Mouse (Mus musculus) heart, postnatal 4 days (tissue): ENCODE data around the gene Eng. TPM values are rescaled to one million over a fixed set of nuclear protein-coding genes. Genes with fewer than 3 reads are reported as not detected.

Experiments used
- DNase-seq: peaks from one replicate; pipeline ENCODE4 v3.0.0; 2021
- total RNA-seq, 2 experiments: library from RNA; stranded (reverse); gene quantifications; 2 replicates each; pipeline ENCODE4 v1.2.3; 2021

The Eng gene
- total RNA-seq, 2 experiments from 2014 or later = 149 to 162 TPM

DNA sequence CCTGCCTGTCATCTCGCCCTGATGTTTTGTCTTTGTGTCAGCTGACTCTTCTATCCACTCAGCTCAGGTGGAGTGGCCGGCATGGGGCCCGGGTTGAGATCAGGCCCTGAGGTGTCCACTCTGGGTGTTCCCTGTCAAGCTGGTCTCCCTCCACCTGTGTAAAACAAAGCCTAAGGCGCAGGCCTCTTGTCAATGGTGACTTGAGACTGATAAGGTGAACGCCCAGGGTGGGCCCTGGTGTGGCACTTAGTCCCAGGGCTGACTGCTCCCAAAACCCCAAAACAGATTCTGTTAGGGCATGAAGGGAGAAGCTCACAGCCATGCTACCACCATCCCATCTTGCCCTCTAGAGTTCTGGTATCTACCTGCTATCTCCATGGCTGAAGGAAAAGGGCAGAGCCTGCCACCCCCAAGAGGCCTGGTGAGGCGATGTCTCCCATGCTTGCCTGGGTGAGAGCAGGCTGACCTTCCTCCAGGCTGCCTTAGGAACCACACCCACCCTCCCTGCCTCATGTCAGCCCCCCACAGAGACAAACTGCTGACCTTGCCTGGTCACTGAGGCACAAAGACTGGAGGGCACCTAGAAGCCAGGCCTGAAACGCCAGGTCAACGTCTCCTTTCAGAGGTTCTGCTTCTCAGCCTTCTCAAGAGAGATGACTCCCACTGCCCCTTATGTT lies 1.5 kb upstream of the Eng start:
- no peak for DNase-seq

DNA sequence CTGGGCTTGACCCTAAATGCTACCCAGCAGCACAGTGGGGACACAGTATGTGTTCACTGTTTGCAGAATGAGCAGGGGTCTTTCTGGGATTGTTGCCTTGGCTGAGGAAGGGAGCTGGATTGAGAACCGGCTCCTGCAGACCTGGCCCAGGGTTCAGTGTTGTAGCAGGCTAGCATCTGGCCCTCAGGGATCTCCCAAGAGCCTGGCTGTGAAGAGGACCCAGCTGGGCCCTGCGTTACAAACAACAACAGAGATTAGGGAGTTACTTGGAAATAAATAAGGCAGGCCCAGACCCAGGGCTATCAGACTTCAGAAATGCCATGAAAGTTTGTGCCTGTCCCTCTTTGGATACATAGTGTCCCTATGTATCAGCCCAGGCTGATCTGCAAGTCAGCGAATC lies 748 bp upstream of the Eng start:
- DNase-seq = no peak

DNA sequence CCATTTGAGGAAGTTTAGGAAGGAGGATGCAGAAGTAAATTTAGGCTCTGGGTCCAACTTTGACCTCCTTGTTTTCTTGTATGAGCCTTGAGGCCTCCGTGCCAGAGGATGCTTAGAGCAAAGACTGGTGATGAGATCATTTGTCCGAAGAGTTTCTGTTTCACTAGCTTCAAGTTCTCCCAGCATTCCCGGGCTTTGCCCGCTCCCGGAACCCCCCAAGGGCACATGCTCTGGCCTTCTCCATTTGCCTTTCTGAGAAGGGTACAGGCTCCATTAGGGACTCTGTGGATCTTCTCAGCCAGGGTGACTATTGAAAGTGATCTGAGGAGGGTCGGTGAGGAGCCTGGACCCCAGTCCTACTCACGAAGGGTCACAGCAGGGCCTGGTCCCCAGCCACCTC lies 971 bp downstream of the Eng start:
- DNase-seq = no peak

DNA sequence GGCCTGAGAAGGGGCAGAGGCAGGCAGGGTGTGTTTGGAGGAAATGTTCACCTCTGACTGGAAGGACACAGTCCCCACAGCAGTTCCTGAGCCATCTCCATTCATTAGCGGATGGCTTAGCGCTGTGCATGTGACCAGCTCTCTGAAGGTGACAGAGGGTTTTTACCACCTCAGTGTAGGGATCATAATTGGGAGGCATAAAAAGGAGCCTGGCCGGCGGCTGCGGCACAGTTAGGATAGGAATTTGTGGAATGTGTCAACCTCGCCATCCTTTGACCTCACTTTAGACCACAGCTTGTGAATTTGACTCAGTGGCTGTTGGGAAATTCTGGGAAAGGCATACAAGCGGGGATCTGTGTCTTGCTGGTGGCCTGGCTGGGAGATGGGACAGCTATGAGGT lies 7.4 kb downstream of the Eng start:
- DNase-seq = no peak

DNA sequence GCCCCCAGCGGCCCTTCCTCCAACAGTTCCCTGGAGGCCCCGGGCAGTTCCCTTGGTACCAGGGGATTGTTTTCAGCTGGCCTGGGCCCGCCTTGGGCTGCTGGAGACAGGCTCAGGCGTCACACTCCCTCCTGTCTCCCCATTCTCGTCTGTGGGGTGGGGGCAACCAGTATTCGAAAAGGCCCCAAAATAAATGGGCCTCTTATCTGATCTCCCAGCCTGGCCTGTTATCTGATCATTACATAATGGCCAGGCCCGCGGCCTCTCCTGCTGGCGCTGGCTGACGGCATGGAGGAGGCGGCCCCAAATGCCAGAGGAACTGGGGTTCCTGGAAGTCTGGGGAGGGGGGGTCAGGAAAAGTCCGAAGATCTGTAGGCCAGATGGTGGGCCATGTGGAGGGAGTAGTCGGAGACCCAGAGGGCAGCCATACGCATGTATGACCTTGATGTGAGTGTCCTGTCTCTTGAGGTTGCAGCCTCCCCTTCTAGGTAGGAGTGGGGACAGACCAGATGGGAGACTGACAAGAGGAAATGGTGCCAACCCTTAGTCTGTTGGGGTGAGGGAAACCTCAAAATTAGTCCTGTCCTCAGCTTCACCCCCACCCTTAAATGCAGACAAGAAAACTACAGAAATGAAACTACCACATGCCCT lies 8.5 kb downstream of the Eng start:
- peak; percentile 38 for DNase-seq

DNA sequence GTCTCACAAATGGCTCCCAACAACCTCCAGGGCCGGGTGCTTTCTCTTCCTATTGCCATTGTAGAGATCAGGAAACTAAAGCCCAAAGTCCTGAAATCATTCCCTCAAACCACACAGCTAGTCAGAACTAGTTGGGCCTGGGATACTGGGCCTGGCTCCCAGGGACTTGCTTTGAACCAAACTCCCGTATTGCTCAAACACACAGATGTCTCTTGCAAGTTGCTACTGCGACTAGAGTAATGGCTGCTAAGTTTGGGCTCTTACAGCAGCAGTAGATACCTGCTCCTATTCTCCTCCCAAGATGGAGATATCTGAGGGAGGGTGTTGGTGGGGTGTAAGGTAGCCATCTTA lies 9.0 kb downstream of the Eng start:
- no peak for DNase-seq

DNA sequence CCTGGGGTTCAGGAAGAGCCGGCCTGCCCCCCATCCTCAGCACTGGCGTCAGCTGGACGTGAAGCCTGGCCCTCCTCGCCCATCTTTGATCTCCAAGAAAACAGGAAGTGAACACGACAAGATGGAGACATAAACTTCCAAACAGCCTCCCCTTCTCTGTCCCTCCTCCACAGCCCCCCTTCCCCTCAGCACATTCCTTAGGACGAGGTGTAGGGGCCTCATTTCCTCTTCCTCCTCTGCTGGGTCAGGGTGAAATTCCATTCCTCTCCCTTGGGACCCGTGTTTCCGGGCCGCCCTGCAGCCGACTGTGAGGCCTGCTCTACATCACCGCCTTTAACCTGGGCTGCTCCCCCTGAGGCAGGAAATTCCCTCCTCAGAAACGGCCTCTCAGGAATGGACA lies 9.4 kb downstream of the Eng start:
- peak; percentile 80 for DNase-seq

DNA sequence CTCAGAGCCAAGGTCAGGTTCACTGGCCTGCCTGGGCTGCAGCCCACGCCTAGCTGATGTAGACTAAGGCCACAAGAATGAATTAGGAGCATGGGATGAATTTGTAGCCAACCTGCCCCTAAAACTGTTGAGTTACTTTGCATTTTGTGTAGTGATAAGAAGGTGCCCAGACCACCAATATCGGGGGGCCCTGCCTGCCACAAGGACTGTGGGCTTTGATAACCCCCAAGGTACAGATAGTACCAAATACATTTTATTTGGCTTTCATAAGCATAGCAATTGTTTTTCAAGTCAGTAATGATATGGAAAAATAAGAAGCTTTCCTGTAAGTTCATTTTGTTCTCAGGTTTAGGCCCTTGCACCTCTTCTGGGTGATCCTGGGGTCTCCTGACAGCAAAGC lies 12.5 kb downstream of the Eng start:
- no peak for DNase-seq

DNA sequence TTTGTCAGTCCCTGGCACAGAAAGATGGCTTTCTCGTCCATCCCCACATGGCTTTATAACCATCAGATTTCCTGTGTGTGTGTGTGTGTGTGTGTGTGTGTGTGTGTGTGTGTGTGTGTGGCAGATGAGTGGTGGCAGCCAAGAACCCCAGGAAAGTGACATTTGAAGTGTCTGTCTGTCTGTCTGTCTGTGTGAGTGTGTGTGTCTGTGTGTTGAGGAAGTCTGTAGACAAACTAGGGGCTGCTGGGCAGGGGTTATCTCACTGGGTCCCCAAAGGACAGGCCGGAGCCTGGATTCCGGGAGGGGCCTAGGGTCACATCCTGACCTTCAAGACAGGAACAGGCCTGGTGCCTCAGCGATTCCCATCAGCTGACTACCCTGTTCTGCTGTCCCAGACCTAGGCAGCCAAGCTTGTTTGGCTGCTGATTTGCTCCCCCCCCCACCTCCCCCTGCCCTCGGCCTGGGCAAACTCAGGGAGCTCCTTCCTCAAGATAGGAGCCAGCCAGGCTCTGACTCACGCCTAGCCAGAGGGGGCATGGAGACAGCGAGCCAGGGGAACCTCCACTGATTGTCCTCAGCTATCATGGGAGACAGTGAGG lies 15.2 kb downstream of the Eng start:
- DNase-seq = peak; percentile 65

DNA sequence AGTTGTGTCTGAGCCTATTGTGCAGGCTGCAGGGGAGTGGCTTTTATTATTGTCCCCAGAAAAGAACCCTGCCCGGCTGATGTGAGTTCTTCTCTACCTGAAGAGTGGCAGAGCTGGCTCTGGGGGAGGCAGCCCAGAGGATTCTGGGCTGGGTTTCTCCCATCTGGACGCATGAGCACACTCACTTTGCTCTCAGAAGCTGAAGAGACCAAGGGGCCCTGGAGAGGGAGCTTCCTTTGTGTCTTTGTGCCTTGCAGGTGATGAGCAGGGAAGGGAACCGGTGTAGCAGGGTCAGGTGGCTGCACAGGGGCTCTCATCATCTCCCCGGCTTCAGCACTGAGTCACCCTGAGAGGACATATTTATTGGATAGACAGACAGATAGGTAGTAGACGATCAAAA lies 15.9 kb downstream of the Eng start:
- DNase-seq = no peak

DNA sequence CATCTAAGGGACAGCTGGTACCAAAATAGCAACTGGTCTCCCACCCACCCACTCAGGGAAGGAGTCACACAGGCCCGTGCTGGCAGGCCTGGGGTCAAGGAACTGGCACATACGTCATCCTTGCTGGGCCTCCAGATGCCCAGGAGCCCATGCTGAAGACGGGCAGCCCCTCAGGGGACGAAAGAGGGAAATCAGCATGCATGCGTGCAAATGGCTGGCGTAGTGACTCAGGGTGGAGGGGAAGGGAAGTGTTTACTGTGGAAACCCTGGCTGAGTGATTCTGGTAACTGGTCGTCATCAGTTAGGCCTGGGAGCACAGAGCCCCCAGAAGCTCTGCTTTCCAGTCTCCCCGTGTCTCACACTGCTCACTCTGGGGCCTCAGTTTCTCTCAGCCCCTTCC lies 18.9 kb downstream of the Eng start:
- DNase-seq = no peak

DNA sequence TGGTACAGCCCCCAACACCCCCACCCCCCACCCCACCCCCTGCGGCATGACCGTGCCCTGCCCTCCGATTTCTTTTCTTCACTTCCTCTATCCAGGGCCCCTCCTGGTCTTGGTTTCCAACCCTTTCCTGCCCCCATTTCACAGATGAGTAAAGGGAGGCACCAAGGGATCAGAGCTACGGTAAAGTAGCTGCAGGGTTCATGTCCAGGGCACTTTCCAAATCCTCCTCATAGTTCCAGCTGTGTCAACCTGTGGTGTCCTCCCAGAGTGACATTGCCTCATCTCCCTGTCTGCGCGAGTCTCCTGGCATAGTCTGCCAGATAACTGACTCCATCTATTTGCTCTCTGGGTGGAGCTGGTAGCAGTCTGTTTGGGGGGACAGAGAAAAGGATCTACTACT lies 19.5 kb downstream of the Eng start:
- no peak for DNase-seq

DNA sequence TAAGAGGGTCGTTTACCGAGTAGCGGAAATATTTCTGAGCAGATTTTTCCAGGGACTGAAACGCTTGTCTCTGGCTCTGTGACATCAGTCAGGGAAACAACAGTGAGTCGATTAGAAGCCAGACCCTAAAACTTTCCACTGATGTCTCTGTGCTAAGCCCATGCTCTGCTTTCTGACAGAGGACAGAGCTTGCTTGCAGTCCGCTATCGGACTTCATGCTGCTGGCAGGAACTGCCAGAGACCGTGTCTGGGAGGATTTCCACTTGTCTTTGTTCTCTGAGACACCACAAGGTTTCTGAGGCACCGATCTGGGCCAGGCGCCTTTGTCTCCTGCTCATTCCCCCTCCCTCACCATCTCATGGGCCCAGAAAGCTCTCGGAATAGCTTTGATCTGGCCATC lies 21.4 kb downstream of the Eng start:
- DNase-seq = peak; percentile 49

DNA sequence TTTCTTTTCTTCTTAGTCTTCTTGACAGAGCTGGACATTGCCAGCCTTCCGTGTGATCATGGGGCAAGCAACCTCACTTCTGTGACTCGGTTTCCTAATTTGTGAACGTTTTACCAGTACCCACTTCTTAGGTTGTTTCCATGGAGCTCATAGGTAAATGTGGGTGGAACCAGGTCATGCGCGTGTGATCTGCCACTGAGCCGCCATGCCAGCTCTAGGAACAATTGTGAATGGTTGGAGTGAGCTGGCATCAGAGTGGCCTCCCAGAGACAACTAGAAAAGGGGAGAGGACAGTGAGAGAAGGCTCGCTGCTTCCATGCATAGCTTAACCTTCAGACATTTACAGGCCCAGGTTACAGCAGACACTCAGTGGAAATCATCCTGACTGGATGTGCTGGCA lies 21.8 kb downstream of the Eng start:
- no peak for DNase-seq

DNA sequence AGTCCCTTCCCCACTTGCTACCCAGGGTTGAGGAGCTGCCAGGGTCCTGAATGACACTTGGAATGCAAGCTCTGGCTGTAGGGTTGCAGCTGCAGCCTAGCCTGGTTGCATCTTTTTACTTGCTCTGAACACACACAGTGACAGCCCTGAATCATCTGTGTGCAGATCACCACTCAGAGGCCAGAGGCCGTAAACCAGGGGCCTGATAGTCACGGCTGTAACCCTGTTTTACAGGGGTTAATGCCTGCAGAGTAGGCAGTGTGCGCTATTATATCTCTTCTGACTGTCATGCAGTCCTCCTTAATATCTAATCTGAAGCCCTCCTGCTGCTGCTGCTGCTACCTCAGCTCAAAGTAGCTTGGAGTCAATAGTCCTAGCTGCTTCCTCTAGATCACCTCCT lies 23.5 kb downstream of the Eng start:
- no peak for DNase-seq

DNA sequence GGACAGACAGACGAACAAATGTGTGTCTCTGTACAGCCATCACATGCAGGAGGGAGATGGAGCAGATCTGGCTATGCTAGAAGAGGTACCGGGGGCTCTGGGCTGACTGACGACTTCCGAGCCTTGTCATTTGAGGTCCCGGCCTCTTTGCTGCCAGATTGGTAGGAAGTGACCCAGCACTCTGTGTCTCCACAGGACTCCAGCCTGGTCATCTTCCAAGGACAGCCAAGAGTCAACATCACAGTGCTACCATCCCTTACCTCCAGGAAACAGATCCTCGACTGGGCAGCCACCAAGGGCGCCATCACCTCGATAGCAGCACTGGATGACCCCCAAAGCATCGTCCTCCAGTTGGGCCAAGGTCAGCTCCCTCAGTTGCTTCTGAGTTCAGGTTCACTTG lies 24.8 kb downstream of the Eng start:
- DNase-seq = no peak

DNA sequence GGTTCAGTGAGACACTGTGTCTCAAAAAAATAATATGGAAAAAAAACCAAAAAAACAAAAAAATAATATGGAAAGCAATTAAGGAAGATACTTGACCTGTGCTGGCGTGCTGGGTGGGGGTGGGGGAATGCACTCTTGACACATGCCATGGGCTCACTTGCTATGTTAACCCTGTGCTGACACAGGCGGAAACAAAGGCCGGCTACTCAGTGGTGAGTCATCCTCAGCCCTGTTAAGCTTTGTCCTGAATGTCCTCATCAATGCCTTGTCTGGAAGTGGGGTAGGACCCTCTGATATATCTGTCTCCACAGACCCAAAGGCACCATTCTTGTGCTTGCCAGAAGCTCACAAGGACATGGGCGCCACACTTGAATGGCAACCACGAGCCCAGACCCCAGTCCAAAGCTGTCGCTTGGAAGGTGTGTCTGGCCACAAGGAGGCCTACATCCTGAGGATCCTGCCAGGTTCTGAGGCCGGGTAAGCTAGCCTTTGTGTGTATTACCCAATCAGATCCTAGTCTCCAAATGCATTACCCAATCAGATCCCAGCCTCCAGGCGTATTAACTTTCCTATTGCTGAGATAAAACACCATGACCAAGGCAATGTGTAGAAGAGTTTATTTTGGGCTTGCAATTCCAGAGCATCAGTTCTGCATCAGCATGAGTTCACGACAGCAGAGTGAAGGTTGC lies 25.7 kb downstream of the Eng start:
- DNase-seq = no peak

DNA sequence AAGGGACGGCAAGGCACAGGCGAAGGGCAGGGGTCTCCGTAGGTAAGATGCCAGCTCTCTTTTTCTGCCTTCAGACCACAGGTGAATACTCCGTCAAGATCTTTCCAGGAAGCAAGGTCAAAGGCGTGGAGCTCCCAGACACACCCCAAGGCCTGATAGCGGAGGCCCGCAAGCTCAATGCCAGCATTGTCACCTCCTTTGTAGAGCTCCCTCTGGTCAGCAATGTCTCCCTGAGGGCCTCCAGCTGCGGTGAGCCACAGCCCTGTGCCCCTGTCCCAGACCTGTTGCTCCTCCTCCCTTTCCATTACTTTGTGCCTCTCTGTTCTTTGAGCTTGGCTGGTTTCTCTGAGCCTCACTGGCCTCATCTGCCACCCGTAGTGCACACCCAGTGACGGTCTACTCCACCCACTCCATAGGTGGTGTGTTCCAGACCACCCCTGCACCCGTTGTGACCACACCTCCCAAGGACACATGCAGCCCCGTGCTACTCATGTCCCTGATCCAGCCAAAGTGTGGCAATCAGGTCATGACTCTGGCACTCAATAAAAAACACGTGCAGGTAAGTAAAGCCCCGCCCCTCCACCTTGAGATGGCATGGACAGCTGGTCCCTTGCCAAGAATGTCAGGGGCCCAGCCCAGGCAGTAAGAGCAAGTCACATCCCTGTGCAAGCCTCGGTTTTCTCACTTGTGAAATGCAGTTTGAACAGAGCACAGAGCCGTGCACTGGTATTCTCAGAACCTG lies 27.0 kb downstream of the Eng start:
- no peak for DNase-seq

DNA sequence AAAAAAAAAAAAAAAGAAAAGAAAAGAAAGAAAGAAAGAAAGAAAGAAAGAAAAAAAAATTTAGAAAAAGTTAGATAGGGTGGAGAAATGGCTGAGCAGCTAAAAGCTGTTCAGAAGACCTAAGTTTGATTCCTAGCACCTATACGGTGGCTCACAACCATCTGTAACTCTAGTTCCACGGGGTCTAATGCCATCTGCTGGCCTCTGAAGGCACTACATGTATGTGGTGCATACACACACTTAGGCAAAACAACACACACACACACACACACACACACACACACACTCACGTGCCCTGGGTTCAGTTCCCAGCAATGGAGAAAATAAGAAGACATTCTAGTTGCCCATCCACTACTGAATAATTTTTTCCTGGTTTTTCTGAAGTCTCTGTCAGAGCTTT lies 30.4 kb downstream of the Eng start:
- DNase-seq = no peak

DNA sequence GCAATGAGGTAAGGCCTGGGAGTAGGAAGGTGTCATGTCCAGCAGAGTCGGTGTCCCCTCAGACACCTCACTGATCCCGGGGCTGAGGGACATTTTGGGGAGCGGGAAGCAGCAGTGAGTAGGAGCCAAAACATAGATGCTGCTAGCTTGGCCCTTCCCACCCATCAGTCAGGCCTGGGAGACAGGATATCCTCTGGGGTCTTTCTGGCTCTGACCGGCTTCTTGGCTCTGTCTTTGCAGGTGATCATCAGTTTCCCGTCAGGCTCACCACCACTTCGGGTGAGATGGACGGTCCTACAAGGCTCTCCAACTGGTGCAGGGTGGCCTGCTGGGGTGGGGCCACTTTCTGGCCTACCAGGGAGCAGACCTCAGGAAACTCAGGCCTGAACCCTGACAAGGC lies 31.3 kb downstream of the Eng start:
- DNase-seq = no peak

DNA sequence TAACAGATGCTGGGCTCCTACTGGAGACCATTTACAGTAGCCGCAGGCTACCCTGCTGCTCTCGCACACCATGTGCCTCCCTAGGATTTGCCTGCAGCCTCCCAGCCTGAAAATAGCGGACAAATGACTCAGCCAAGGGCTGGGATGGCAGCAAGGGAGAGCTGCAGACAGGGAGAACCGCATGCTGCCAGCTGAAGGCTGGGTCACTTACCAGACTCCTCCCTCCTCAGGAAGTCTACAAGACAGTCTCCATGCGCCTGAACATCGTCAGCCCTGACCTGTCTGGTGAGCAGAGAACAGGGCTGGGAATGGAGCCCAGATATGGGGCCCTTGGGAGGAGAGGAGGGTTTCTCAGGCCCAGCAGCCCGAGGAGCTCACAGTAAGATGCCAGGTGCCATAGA lies 33.7 kb downstream of the Eng start:
- DNase-seq = peak; percentile 56

DNA sequence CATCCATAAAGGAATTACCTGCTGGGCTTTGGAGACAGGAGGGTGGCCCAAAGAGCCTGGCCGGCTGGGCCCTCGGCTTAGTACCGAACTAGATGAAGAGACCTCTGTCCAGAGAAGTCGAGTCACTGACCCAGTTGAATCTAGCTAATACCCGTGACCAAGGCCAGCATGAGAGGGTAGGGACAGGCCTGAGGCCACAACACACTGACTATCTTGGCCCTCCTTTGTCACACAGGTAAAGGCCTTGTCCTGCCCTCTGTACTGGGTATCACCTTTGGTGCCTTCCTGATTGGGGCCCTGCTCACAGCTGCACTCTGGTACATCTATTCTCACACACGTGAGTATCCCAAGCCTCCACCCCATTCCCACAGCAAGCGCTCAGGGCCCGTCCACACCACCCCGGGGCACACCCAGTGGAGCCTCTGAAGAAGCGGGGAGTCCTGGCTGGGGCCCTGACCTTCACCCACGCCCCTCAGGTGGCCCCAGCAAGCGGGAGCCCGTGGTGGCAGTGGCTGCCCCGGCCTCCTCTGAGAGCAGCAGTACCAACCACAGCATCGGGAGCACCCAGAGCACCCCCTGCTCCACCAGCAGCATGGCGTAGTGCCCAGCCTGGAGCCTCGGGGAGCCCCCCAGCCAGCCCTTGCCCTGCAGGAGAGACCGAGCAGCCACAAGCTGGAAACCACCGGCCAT lies 34.7 kb downstream of the Eng start:
- DNase-seq = no peak

DNA sequence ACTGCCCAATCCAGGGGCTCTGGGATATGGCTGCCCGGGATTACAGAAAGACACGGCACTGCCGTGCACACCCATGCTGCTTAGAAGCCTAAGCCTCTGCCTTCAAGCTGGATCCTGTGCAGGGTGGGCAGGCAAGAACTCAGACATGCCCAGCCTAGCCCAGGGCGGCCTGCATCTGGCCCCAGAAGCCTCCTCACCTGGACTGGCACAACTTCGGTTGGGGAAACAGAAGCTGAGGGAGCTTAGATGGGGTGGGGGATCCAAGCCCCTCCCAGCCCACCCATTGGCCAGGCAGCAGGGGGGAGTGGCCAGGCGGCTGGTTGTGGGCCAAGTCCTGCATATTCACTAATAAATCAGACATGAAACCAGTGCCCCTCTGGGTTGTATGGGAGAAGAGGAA lies 35.4 kb downstream of the Eng start:
- no peak for DNase-seq
